Comparison of ENCODE assay signal across 30 mouse cellular contexts in the genomic region with DNA sequence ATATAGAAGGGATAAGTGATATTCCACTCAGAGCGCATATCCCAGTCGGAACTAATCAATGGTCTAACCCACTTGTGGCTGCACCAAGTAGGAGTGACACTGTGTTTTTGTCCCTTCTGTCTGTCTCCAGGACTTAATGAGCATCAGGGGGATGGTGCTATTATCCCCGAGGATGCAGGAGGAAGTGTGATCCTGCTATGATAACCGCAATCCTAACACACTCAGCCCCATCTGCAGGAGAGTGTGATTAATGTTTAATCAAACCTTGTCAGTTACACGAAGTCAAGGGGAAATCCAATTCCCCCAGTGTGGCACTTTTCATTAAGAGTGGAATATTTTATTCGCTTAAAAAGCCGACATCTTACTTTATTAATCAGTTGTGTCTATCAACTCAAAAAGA. TPM values are rescaled to one million over a fixed set of nuclear protein-coding genes. Genes with fewer than 3 reads are reported as not detected.
"Had no signal": no experiment of that assay in that cellular context is flagged by ENCODE, and none has a peak within 500 bp of the region (broad histone marks: within the 10 kb centered on the region; RNA-seq: fewer than 3 reads in every experiment).

No protein-coding gene starts in this region.

- H3K27ac ChIP-seq: kidney, embryonic 15.5 days; limb, embryonic 12.5 days; limb, embryonic 15.5 days; liver, embryonic 14.5 days; macrophage; neural tube, embryonic 13.5 days; stomach, postnatal 0 days had no signal

- H3K36me3 ChIP-seq: kidney, embryonic 15.5 days; limb, embryonic 12.5 days; limb, embryonic 15.5 days; neural tube, embryonic 13.5 days had no signal

- H3K9ac ChIP-seq: kidney, embryonic 15.5 days; limb, embryonic 12.5 days; limb, embryonic 15.5 days; liver, embryonic 14.5 days; liver, postnatal 0 days; lung, embryonic 14.5 days; neural tube, embryonic 13.5 days had no signal

- H3K9me3 ChIP-seq: kidney, embryonic 15.5 days; limb, embryonic 12.5 days; limb, embryonic 15.5 days; neural tube, embryonic 13.5 days had no signal

- H3K4me2 ChIP-seq: kidney, embryonic 15.5 days; limb, embryonic 12.5 days; limb, embryonic 15.5 days; liver, embryonic 11.5 days; lung, embryonic 14.5 days; midbrain, embryonic 11.5 days; neural tube, embryonic 13.5 days had no signal

- ATAC-seq: liver, postnatal 0 days; lung, postnatal 0 days had no signal

- H3K27me3 ChIP-seq: kidney, embryonic 15.5 days; limb, embryonic 12.5 days; limb, embryonic 15.5 days; neural tube, embryonic 13.5 days had no signal

- DNase-seq: kidney, adult 11 months; kidney, adult 8-10 months; kidney, postnatal 10 days; kidney, postnatal 36 days; left cerebral cortex, postnatal 4 days; liver, postnatal 0 days; lung, embryonic 14.5 days; right cerebral cortex, adult 18-20 months; right cerebral cortex, postnatal 14 days; right cerebral cortex, postnatal 4 days; thymus, postnatal 25 days had no signal

- H3K4me3 ChIP-seq: kidney, embryonic 15.5 days; limb, embryonic 12.5 days; limb, embryonic 15.5 days; myocyte; neural tube, embryonic 13.5 days had no signal

- H3K4me1 ChIP-seq: kidney, embryonic 15.5 days; limb, embryonic 12.5 days; neural tube, embryonic 13.5 days had no signal

RNA-seq across cellular contexts. Expression of a gene that starts 16.2 kb away (rescaled TPM):
- total RNA-seq: layer of hippocampus, adult 8-10 months; layer of hippocampus, postnatal 14 days; left cerebral cortex, adult 8-10 months; left cerebral cortex, postnatal 14 days; left cerebral cortex, postnatal 4 days; megakaryocyte, adult 5-6 weeks; monocyte, adult 5-6 weeks; neutrophil, adult 5-6 weeks had no signal
- polyA plus RNA-seq: kidney, embryonic 15.5 days; limb, embryonic 12.5 days; liver, embryonic 11.5 days; liver, embryonic 14.5 days; liver, postnatal 0 days; lung, embryonic 14.5 days; lung, postnatal 0 days; macrophage; midbrain, embryonic 11.5 days; myocyte; neural tube, embryonic 13.5 days; stomach, postnatal 0 days; thymus, postnatal 0 days had no signal
